Mouse (Mus musculus) CD4-positive, CD25-positive, alpha-beta regulatory T cell, adult 2 months (primary cell): Measurements from ENCODE around the gene Lgals12.

Experiments
- DNase-seq: peaks from one replicate; pipeline ENCODE4 v3.0.0-alpha.2; 2012; ENCODE audit warnings: low read depth, low spot score

Gene Lgals12

GRCm38 (mm10) chr19:7606801-7607689 is at the start of gene Lgals12:
Gene Lgals12, minus strand, starts transcription at chr19:7607193.
- no peak for DNase-seq

- no peak for DNase-seq
Measured at GRCm38 (mm10) chr19:7648913-7649666, 42.1 kb upstream of the Lgals12 start.

GRCm38 (mm10) chr19:7633786-7634185 is 26.8 kb upstream of the Lgals12 start:
- DNase-seq: no peak

- DNase-seq: no peak
Measured at GRCm38 (mm10) chr19:7633021-7633420, 26.0 kb upstream of the Lgals12 start.

GRCm38 (mm10) chr19:7617696-7618095 is 10.7 kb upstream of the Lgals12 start:
- DNase-seq: peak; percentile 74

- DNase-seq: no peak
Measured at GRCm38 (mm10) chr19:7617085-7617484, 10.1 kb upstream of the Lgals12 start.

GRCm38 (mm10) chr19:7616231-7616930 is 9.4 kb upstream of the Lgals12 start:
- no peak for DNase-seq

GRCm38 (mm10) chr19:7613151-7613550 is 6.2 kb upstream of the Lgals12 start:
- DNase-seq: no peak

GRCm38 (mm10) chr19:7611942-7612757 is 5.2 kb upstream of the Lgals12 start, which contains the start of gene Hrasls5:
Gene Hrasls5, plus strand, starts transcription at chr19:7612541.
- peak; percentile 4 for DNase-seq

- DNase-seq: no peak
Measured at GRCm38 (mm10) chr19:7607690-7608201, 753 bp upstream of the Lgals12 start.

GRCm38 (mm10) chr19:7605930-7606783 is 836 bp downstream of the Lgals12 start:
- DNase-seq: no peak

GRCm38 (mm10) chr19:7605013-7605412 is 2.0 kb downstream of the Lgals12 start:
- no peak for DNase-seq

GRCm38 (mm10) chr19:7604107-7604506 is 2.9 kb downstream of the Lgals12 start:
- DNase-seq: no peak

GRCm38 (mm10) chr19:7601551-7601950 is 5.4 kb downstream of the Lgals12 start:
- DNase-seq: no peak

- DNase-seq: no peak
Measured at GRCm38 (mm10) chr19:7598481-7598880, 8.5 kb downstream of the Lgals12 start.

- DNase-seq: peak; percentile 63
Measured at GRCm38 (mm10) chr19:7595534-7595933, 11.5 kb downstream of the Lgals12 start.

- DNase-seq: no peak
Measured at GRCm38 (mm10) chr19:7592018-7592417, 15.0 kb downstream of the Lgals12 start.

GRCm38 (mm10) chr19:7590795-7591194 is 16.2 kb downstream of the Lgals12 start:
- DNase-seq: no peak

- DNase-seq: no peak
Measured at GRCm38 (mm10) chr19:7585764-7586163, 21.2 kb downstream of the Lgals12 start.

- DNase-seq: no peak
Measured at GRCm38 (mm10) chr19:7585279-7585678, 21.7 kb downstream of the Lgals12 start.
